Mouse (Mus musculus) cerebellum, adult 11 months (tissue): Measurements from ENCODE around the gene Acta1.
A peak's percentile ranks its signal among the peaks of the same experiment; 100 is the strongest.

ENCODE experiments used
- DNase-seq: peaks from one replicate; pipeline ENCODE4 v3.0.0; 2022

The Acta1 gene

DNA sequence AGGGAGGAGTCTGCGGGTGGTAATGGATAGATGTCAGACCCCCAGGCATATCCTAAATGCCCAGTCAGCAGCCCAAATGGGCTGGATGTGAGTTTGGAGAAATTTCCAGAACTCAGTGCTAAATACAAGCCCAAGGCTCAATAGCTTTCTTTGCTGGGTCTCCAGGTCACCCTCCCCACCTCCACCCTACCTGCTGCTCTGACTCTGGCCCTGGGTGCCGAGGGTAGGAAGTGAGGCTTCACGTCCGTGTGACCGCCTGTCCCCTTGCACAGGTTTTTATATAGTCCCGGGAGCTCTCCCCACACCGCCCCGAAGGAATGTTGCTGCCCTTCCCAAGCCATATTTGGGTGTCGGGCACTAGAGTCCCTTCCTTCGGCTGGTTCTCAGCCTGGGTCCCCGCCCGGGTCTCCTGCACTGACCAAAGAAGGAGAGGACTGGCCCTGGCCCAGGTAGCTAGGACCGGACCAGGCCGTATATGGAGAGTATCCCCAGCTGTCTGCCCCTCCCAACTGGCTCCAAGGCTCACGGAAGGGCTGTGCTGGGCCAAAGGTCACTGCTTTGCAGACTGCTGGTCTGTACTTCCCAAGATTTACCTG lies at the start of gene Acta1:
Gene Acta1, minus strand, starts transcription at position 250 of the 596 bp plus-strand sequence.
- DNase-seq, result no peak

DNA sequence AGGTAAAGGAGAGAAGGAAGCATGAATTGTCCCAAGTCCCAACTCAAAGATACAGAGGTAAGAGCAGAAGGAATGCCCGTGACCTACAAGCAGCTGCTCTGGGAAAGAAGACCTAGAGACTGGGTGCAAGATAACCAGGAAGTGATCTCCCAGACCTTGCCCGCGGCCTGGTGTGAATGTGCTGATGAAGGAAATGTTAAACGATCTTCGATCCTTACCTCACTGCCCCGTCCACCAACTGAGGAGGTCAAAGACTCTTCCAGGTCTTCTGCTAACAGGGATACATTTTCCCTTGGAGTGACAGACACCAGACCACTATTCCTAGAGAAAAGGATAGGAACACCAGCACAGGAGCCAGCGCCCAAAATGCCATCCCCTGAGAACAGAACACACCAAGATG lies 34.5 kb upstream of the Acta1 start:
- DNase-seq, result no peak

DNA sequence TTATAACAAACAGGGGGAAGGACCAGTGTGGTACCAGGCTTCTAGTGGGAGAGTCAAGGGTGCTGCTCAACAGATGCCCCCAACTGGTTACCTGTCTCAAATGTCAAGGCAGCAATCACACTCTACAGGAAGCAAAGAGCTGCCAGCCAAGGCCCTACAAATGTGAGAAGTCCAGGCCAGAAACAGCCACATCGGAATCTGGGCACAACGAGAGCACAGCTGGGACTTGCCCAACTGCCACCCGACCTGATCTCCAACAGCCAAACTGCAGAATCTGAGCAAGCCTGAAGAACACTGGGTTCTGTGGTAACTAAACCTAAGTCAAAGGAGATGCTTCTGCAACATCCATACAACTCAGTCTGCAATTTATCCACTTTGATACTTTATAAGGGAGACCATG lies 31.1 kb upstream of the Acta1 start:
- no peak for DNase-seq

- DNase-seq, result peak; percentile 78
Observed at GRCm38 (mm10) chr8:123924719-123925118, 30.2 kb upstream of the Acta1 start.

DNA sequence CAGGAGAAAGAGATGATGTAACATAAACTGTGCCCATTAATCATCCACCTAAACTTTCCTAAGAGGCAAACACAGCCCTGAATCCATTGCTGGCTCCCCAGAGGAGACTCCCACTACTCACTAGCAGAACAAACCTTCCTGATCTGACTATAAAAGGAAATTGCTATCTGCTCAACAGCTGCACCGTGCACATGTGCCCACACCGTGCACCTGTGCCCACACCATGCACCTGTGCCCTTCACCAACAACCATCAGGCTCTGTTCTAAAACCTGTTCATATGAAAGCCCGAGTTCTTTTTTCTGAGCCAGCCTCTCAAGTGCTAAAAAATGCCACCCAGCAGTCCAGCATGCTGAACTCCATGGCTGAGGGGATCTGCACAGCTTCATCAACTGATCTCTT lies 20.1 kb upstream of the Acta1 start:
- DNase-seq, result no peak

DNA sequence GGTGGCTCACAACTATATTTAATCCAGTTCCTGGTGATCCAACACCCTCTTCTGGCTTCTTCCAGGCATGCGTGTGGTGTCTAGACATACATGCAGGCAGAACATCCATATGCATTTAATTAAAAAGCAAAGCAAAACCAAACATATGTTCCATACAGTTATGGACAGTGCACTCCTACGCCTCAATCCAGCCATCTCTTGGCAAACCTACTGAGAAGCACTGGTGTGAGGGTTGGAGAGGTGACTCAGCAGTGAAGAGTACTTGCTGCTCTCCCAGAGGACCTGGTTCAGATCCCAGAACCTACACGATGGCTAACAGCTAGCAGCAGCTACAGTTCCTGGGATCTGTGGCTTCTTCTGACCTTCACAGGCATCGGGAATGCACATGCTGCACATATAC lies 17.7 kb upstream of the Acta1 start:
- DNase-seq, result no peak

GRCm38 (mm10) chr8:123907604-123908003 lies 13.1 kb upstream of the Acta1 start:
- no peak for DNase-seq

DNA sequence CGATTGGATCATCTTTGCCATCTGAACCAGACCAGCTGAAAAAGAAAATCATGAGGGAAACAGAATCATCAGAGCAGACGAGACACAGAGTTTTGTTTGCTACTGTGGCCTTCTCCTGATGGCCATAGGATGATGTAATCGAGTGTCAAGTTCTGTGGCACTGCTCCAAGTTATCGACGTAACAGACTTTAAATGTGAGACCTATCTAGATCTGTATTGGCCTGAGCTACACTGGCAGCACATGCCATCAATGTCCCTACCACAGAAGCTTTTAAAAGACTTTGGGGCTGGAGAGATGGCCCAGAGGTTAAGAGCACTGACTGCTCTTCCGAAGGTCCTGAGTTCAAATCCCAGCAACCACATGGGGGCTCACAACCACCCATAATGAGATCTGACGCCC lies 8.1 kb upstream of the Acta1 start:
- DNase-seq, result no peak

- DNase-seq, result no peak
Observed at GRCm38 (mm10) chr8:123899366-123899765, 4.8 kb upstream of the Acta1 start.

DNA sequence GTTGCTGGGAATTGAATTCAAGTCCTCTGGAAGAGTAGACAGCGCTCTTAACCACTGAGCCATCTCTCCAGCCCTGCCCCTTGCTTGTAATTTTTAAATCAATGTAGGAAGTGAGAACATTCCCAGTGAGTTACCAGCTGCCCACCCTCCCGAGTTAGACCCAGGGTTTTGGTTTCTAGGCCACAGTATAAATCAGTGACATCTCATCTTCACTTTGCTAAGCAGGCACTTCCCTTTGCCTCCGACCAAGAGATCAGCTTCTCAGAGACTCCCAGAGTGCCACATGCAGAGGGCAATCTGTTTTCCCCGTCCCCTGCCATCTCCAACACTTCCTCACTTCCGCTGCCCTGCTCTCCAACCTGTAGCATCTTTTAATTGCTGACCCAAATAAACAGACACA lies 4.0 kb upstream of the Acta1 start:
- DNase-seq, result no peak

DNA sequence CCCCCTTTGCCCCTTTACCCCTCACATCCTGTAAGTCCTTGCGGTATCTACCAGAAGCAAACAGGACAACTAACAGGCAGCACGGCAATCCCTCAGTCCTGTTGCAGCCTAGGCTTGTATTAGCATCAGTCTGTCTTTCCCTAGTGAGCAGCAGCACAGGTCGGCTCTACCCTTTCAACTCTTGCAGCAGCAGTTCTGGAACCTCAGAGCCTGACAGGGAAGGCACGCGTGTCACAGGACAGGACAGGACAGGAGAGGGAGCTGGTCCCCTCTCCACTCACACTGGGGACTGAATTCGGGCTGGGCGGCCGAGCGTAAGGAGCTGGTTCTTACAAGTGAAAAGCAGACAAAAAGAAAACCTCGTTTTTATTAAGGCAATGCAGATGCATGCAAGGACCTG lies 2.2 kb upstream of the Acta1 start:
- no peak for DNase-seq

GRCm38 (mm10) chr8:123896366-123896761 lies 1.8 kb upstream of the Acta1 start:
- DNase-seq, result no peak

GRCm38 (mm10) chr8:123895680-123896365 lies 1.3 kb upstream of the Acta1 start:
- no peak for DNase-seq

GRCm38 (mm10) chr8:123895230-123895629 lies 679 bp upstream of the Acta1 start:
- DNase-seq, result no peak

- DNase-seq, result no peak
Observed at GRCm38 (mm10) chr8:123893413-123893812, 1.1 kb downstream of the Acta1 start.

DNA sequence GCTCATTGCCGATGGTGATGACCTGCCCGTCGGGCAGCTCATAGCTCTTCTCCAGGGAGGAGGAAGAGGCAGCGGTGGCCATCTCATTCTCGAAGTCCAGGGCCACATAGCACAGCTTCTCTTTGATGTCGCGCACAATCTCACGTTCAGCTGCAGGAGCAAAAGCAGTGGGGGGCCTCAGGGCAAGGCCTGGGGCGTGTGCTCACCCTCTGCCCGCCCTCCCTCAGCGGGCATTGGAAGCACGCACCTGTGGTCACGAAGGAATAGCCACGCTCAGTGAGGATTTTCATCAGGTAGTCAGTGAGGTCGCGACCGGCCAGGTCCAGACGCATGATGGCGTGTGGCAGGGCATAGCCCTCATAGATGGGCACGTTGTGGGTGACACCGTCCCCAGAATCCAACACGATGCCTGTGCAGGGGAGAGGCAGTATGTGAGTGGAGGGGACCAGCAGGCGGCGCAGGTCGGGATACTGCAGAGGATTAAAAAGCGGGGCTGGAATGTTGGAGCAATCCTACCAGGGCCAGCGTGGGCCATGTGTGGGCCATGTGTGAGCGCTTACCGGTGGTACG lies 1.9 kb downstream of the Acta1 start:
- peak; percentile 39 for DNase-seq

- peak; percentile 89 for DNase-seq
Observed at GRCm38 (mm10) chr8:123891883-123892585, 2.5 kb downstream of the Acta1 start.

- DNase-seq, result peak; percentile 72
Observed at GRCm38 (mm10) chr8:123891271-123891670, 3.3 kb downstream of the Acta1 start.

DNA sequence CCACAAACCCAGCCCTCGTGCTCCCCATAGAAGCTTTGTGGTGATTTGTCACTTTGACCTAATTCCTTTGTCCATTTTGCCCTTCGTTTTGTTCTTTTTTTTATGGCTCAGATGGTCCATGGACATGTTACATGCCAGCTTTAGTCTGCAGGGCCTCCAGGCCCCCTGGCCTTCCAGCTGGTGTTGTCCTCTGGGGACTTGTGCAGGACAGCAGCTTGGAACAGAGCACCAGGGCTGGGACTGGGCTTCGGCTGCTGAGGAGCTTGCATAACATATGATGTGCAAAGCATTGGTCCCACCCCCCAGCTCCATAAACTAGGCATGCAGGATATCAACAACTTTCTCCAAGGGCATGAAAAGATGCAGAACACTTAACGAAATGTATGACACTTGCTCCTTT lies 4.8 kb downstream of the Acta1 start:
- DNase-seq, result no peak

- no peak for DNase-seq
Observed at GRCm38 (mm10) chr8:123887956-123888355, 6.6 kb downstream of the Acta1 start.

- DNase-seq, result no peak
Observed at GRCm38 (mm10) chr8:123887163-123887562, 7.4 kb downstream of the Acta1 start.

DNA sequence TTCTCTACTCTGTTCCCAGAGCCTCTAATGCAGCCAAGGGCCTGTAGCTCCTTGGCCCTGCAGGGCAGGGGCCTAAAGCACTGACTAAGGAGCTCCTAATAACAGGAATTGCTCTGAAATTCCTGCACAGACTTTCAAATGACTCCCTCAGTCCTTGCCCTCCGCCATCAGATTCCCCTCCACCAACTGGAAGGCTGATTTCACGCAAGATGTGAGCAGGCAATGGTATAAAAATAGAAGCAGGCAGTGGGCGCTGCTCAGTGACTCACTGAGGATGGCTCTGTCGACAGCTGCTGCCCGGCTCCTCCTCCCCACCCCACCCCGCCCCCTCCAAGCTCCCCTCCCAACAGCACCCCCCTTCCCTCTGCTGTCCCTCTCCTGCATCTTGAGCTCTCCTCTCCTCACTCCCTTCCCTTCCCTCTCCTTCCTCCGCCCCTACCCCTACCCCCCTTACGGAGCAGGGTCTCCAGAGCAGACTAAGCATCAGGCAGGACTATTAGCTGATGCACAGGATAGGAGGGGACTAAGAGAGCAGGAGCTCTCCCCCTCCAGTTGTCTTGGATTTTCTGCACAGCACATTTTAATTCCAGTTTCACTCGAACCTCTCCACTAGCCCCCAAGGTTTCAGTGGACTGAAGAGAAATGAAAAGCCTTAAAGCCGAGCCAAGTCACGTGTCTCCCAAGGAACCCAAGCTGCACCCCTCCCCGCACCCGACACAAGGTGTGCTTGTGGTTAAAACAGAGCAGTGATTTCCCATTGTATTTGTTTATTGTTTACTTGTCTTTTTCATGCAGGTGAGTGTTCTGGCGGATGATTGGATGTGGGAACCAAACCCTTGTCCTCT lies 9.6 kb downstream of the Acta1 start:
- no peak for DNase-seq

GRCm38 (mm10) chr8:123883094-123883493 lies 11.5 kb downstream of the Acta1 start:
- DNase-seq, result no peak
